25 mouse cellular contexts compared by ENCODE assay signal in the genomic region with DNA sequence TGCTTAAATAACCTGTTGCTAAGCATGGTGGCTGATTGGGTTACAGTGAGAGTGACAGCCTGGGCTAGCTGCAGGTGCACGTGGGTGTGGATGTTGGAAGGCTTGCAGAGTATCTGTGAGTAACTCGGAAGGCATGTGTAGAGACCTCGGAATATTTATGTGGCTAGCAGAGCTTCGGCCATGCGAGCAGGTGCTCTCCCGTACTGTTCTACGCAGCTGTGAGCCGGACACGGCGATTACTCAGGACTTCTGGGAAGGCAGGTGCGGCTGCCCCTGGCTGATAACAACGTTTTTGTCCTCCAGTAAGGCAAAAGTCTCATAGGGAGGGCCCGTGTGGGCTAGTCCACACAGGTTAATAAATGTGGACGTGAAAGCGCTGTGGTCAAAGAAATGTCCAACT.
DNase-seq lines count a peak whose midpoint lies in the region; ATAC-seq and TF ChIP-seq lines count a peak whose summit lies in the region.
"Had no signal": no experiment of that assay in that cellular context is flagged by ENCODE, and none has a peak within 500 bp of the region (broad histone marks: within the 10 kb centered on the region; RNA-seq: fewer than 3 reads in every experiment).

No protein-coding gene starts in this region.

- no peaks in the 10 kb centered on the region for H3K9me3 ChIP-seq in kidney, postnatal 0 days (replicated peaks; ENCODE audit: low read length)
- H3K9me3 ChIP-seq in intestine, embryonic 16.5 days (ENCODE audit: control insufficient read depth, low read length) = no peaks in the 10 kb centered on the region
- no peaks in the 10 kb centered on the region for H3K9me3 ChIP-seq in stomach, embryonic 15.5 days
- H3K9me3 ChIP-seq: forebrain, embryonic 10.5 days; forebrain, embryonic 15.5 days; heart, embryonic 13.5 days; liver, embryonic 15.5 days; neural tube, embryonic 15.5 days had no signal

- H3ac ChIP-seq in C2C12 (ENCODE audit: control insufficient read depth, insufficient read length, low read depth) = no peak overlapping the region

- no peak overlapping the region for H3K4me3 ChIP-seq in kidney, postnatal 0 days (replicated peaks; ENCODE audit: low read depth, low read length)
- no peak overlapping the region for H3K4me3 ChIP-seq in C2C12 (ENCODE audit: insufficient read depth, poor library complexity, severe bottlenecking)
- H3K4me3 ChIP-seq in intestine, embryonic 16.5 days (ENCODE audit: low read length) = no peak overlapping the region
- H3K4me3 ChIP-seq in stomach, embryonic 15.5 days (replicated peaks) = no peak overlapping the region
- H3K4me3 ChIP-seq: forebrain, embryonic 10.5 days; forebrain, embryonic 15.5 days; heart, adult 2 months; heart, embryonic 13.5 days; liver, embryonic 15.5 days; neural tube, embryonic 15.5 days had no signal

- peak; percentile 6 for DNase-seq in kidney, postnatal 0 days (ENCODE audit: low spot score)
- DNase-seq in kidney, adult 11 months = no peak
- no peak for DNase-seq in Muller cell, postnatal 12 days (ENCODE audit: inconsistent ontology term)
- DNase-seq in left cerebral cortex, adult 11 months (ENCODE audit: low spot score) = no peak
- DNase-seq: cerebellum, adult 8-10 months; cerebellum, postnatal 25 days; gastrocnemius, postnatal 25 days; heart, adult 2 months; heart, postnatal 10 days; kidney, adult 9 months; lung, embryonic 14.5 days; midbrain, embryonic 14.5 days; retina, postnatal 1 day; right cerebral cortex, postnatal 14 days had no signal

- ATAC-seq in kidney, postnatal 0 days (replicated peaks; ENCODE audit: low FRiP score, low read depth) = no peak
- 0 out of 2 replicates have a peak, but pooled peaks have one; percentile 40 for ATAC-seq in intestine, embryonic 16.5 days
- peak; percentile 81; the same call in 1 of the 2 replicates for ATAC-seq in stomach, embryonic 15.5 days (ENCODE audit: insufficient read depth, low FRiP score, low read depth)
- ATAC-seq: activated CD4-positive, CD25-positive, alpha-beta regulatory T cell, adult 4 months; forebrain, embryonic 15.5 days had no signal

- H3K27ac ChIP-seq in kidney, postnatal 0 days = no peak overlapping the region
- H3K27ac ChIP-seq in intestine, embryonic 16.5 days (ENCODE audit: low read length) = no peak overlapping the region
- H3K27ac ChIP-seq in stomach, embryonic 15.5 days = no peak overlapping the region
- H3K27ac ChIP-seq: forebrain, embryonic 10.5 days; forebrain, embryonic 15.5 days; heart, adult 2 months; heart, embryonic 13.5 days; hindbrain, embryonic 14.5 days; liver, embryonic 15.5 days; macrophage; neural tube, embryonic 15.5 days had no signal

- H3K79me3 ChIP-seq in C2C12 (ENCODE audit: low read depth) = no peaks in the 10 kb centered on the region

- H3K27me3 ChIP-seq in kidney, postnatal 0 days (ENCODE audit: insufficient read depth, low read length) = no peaks in the 10 kb centered on the region
- peaks cover 3% of the 10 kb centered on the region for H3K27me3 ChIP-seq in C2C12 (ENCODE audit: control insufficient read depth, insufficient read depth, insufficient read length)
- no peaks in the 10 kb centered on the region for H3K27me3 ChIP-seq in intestine, embryonic 16.5 days (replicated peaks; ENCODE audit: control insufficient read depth, insufficient read depth, low read length)
- no peaks in the 10 kb centered on the region for H3K27me3 ChIP-seq in stomach, embryonic 15.5 days (replicated peaks)
- H3K27me3 ChIP-seq: forebrain, embryonic 15.5 days; heart, embryonic 13.5 days; liver, embryonic 15.5 days; neural tube, embryonic 15.5 days had no signal

- TF ChIP-seq CTCF in kidney, postnatal 0 days (IDR thresholded peaks at IDR 0.05; ENCODE audit: low read depth) = no peak
- TF ChIP-seq CTCF in C2C12 (IDR thresholded peaks at IDR 0.05; ENCODE audit: control insufficient read depth, insufficient read depth, insufficient read length) = no peak

- H3K36me3 ChIP-seq in kidney, postnatal 0 days (ENCODE audit: insufficient read depth, low read length) = no peaks in the 10 kb centered on the region
- H3K36me3 ChIP-seq in C2C12 (ENCODE audit: control insufficient read depth, insufficient read depth) = no peaks in the 10 kb centered on the region
- no peaks in the 10 kb centered on the region for H3K36me3 ChIP-seq in intestine, embryonic 16.5 days (ENCODE audit: control insufficient read depth, insufficient read depth, low read length)
- H3K36me3 ChIP-seq in stomach, embryonic 15.5 days = no peaks in the 10 kb centered on the region
- H3K36me3 ChIP-seq: forebrain, embryonic 10.5 days; forebrain, embryonic 15.5 days; heart, embryonic 13.5 days; liver, embryonic 15.5 days; neural tube, embryonic 15.5 days had no signal

- no peaks in the 10 kb centered on the region for H3K79me2 ChIP-seq in C2C12 (ENCODE audit: control insufficient read depth, insufficient read depth)

- no peak overlapping the region for H3K9ac ChIP-seq in kidney, postnatal 0 days (ENCODE audit: low read depth, low read length)
- no peak overlapping the region for H3K9ac ChIP-seq in intestine, embryonic 16.5 days (ENCODE audit: low read depth, low read length)
- no peak overlapping the region for H3K9ac ChIP-seq in stomach, embryonic 15.5 days
- H3K9ac ChIP-seq: forebrain, embryonic 15.5 days; heart, embryonic 13.5 days; hindbrain, embryonic 14.5 days; liver, embryonic 15.5 days; lung, embryonic 14.5 days; neural tube, embryonic 15.5 days had no signal

- H3K4me1 ChIP-seq in kidney, postnatal 0 days (replicated peaks; ENCODE audit: insufficient read depth, low read length) = no peaks in the 10 kb centered on the region
- no peaks in the 10 kb centered on the region for H3K4me1 ChIP-seq in intestine, embryonic 16.5 days (ENCODE audit: control insufficient read depth, insufficient read depth, low read length)
- no peaks in the 10 kb centered on the region for H3K4me1 ChIP-seq in stomach, embryonic 15.5 days
- H3K4me1 ChIP-seq: forebrain, embryonic 10.5 days; forebrain, embryonic 15.5 days; heart, embryonic 13.5 days; liver, embryonic 15.5 days; neural tube, embryonic 15.5 days had no signal

- H3K4me2 ChIP-seq in kidney, postnatal 0 days (ENCODE audit: low read length) = no peak overlapping the region
- no peak overlapping the region for H3K4me2 ChIP-seq in intestine, embryonic 16.5 days (ENCODE audit: low read depth, low read length)
- H3K4me2 ChIP-seq in stomach, embryonic 15.5 days = no peak overlapping the region
- H3K4me2 ChIP-seq: forebrain, embryonic 15.5 days; heart, embryonic 13.5 days; hindbrain, embryonic 14.5 days; liver, embryonic 15.5 days; lung, embryonic 14.5 days; neural tube, embryonic 15.5 days had no signal

- WGBS in kidney, postnatal 0 days = 63% methylated on average over 15 of the region's 15 CpGs
- WGBS in intestine, embryonic 16.5 days = 62% methylated on average over 15 of the region's 15 CpGs
- 59% methylated on average over 15 of the region's 15 CpGs for WGBS in stomach, embryonic 15.5 days

TF ChIP-seq in C2C12, 6 proteins besides CTCF, POLR2A, EP300 and RAD21:
- TF ChIP-seq USF1 (IDR thresholded peaks at IDR 0.05; ENCODE audit: low read depth) (no peak), MYOG (IDR thresholded peaks at IDR 0.05; ENCODE audit: control insufficient read depth, extremely low read depth, insufficient read length) (no peak), FOSL1 (IDR thresholded peaks at IDR 0.05; ENCODE audit: insufficient read depth, low read length, poor library complexity, severe bottlenecking) (no peak), CEBPB (IDR thresholded peaks at IDR 0.05; ENCODE audit: low read depth) (no peak), MAX (IDR thresholded peaks at IDR 0.05) (no peak), MYOD1 (IDR thresholded peaks at IDR 0.05; ENCODE audit: control insufficient read depth, insufficient read length, low read depth) (peak; percentile 52)
